Mouse (Mus musculus): ENCODE measurements around the gene Cfdp1.

GRCm38 (mm10) chr8:111825219-111825618 lies 28.9 kb downstream of the Cfdp1 start:
- TF ChIP-seq CTCF (IDR thresholded peaks at IDR 0.05; ENCODE audit: low read depth) = peak; percentile 83
- no peak for TF ChIP-seq EP300 (optimal IDR thresholded peaks at IDR 0.05)
